Mouse (Mus musculus) v-Abl transformed pro-B cells (cell line): ENCODE results near the gene Thbs2.

Experiments
- in situ Hi-C, 2 experiments: fragments of 400-800 bp; cut with MboI; formaldehyde crosslinking; loops; one replicate each; pipeline ENCODE4 v1.15.1; 2025; ENCODE audit not compliant: unreplicated experiment in 2 of 2

Gene Thbs2

GRCm38 (mm10) chr17:14693994-14694374 lies at the start of gene Thbs2:
Thbs2 (minus strand) TSS chr17:14694235.
- in situ Hi-C loops = no loop called here

DNA sequence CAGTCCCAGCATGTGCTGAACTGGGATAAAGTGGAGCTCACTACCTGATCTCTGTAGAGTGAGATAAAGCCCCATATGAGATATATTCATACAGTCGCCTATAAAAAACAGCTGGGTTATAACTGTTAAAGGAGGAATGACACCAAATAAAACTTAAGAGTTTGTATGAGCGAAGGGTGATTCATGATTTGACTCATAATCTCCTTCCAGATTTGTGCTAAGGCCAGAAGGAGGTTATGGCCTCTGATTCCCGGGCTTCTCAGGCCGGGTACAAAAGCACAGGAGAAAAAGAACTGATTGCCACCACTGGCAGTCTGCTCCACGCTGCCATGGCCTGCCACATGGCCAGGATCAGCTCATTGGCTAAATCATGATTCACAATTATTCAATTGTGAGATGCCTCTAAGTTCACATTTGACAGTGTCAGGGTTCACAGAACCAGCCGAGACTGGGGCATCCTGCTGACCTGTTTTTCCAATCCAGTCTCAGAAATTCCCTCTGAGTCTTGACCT lies 41.5 kb upstream of the Thbs2 start:
- in situ Hi-C loops = no loop called here

- in situ Hi-C loops = no loop called here
Measured at GRCm38 (mm10) chr17:14734380-14734779, 40.3 kb upstream of the Thbs2 start.

DNA sequence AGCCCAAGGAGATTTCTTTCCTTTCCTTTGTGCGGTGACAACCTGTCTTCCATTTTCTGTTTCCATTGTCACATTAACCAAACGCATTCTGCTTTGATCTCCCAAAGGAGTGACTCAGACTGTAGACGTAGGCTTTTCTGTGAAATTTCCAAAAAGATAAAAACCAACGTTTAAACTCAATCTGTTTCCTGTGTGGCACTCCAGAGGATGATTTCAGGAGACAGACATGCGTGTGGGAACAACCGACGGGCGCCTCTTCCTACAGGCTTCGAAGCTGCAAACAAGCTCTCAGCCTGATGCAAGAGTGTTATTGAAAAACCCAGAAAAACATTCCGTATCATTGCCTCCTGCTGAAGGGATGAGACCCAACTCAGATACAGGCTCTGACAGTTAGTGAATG lies 39.9 kb upstream of the Thbs2 start:
- in situ Hi-C loops = no loop called here

- in situ Hi-C loops = no loop called here
Measured at GRCm38 (mm10) chr17:14733027-14733426, 39.0 kb upstream of the Thbs2 start.

- in situ Hi-C loops = no loop called here
Measured at GRCm38 (mm10) chr17:14730629-14731028, 36.6 kb upstream of the Thbs2 start.

DNA sequence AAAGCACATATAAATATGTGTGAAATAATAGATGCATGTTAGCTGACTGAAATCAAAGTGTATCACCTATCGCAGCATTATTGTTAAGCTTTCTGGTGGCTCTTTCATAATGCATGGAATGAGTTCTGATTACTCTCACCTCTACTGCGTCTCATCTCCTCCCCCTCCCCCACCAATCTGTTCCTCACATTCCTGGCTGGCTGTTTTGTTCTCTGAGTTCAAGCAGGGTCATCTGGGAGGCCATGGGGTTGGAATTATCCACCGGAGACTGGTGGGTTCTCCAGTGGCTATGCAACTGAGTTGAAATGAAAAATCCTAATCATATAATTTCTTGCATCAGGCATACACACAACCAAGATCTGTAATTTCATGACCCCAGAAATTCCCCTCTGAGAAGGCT lies 33.4 kb upstream of the Thbs2 start:
- in situ Hi-C loops = no loop called here

DNA sequence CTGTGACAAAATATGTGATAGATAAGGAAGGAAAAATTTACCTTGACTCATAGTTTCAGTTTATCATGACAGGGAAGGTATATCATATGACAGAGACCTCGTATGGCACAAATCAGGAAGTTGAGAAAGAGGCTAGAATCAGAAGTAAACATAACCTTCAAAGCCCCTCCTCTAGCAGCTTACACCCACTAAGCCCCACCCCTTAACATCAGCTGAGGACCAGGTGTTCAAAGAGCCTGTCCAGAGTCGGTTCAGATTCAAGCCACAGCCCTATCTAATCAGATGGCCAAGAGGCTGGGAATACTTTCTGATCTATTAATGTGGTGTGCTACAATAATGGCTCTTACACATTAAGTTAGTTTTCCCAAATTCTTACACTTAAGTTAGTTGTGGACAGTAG lies 30.8 kb upstream of the Thbs2 start:
- in situ Hi-C loops = no loop called here

- in situ Hi-C loops = no loop called here
Measured at GRCm38 (mm10) chr17:14721325-14721724, 27.3 kb upstream of the Thbs2 start.

DNA sequence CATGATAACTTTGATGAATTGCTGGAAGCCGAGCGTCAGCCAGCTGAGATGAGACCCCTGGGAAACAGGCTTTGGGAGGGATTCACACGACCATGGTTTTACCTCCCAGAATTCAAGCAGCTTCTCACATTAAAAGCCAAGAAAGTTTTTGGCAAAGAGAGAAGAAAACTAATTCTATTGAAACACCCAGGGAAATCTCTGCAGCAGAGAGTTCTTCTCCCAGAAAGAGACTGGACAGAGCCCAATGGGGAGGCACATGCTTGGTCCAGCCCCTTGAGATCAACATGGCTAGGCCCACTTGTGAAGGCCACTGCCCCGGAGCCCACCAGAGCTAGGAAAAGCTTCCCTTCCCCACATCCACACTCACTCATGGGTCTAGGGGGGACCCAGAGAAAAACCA lies 26.9 kb upstream of the Thbs2 start:
- in situ Hi-C loops = no loop called here

DNA sequence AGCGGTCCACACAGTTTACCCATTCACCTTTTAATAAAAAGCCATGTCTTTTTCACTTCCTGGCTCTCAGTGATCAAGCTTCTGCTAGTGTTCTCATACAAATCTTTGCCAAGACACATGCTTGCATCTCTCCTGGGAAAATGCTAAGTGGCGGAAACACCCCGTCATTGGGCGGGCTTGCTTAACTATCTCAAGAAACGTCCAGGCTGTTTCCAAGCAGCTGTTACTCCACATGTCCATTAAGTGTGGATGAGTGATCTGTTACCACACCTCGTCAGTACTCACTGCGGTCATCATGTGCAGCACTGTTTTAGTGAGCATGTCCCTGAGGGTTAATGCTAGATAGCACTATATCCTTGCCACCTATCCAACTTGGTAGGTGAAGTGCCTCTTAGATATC lies 26.2 kb upstream of the Thbs2 start:
- in situ Hi-C loops = no loop called here

GRCm38 (mm10) chr17:14718801-14719200 lies 24.8 kb upstream of the Thbs2 start:
- in situ Hi-C loops = no loop called here

DNA sequence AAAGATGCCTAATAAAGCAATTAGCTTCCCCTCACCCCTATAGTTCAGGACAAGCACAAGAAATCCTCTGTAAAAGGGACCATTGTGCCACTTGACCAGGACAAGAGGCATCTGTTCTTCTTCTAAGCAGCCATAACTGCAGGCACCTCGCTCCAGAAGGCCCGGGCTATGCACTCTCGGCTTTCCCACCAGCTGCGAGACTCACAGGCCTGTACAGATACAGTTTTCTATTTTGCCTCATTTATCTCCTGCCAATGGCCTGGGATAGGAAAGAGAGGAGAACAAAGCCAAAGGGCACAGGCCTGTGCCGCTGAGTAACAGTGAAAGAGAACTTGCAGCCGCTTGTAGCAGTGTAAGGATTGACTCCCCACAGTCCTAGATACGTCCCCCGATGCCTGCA lies 20.7 kb upstream of the Thbs2 start:
- in situ Hi-C loops = no loop called here

DNA sequence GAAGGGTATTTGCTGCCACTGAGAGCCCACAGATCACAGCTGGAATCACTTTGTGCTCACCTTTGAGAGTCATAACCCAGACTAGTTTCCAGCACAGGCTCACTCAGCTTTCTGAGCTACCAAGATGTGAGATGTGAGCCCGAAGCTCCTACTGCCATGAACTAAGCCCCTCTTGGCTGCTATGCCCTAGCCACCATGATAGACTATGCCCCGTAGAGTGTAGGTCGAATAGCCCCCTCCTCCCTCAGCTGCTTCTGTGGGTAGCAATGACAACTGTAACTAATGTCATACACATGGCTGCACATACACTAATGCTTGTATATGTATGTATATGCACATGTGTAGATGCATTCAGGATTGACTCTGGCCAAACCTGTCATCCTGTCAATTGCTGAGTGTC lies 20.3 kb upstream of the Thbs2 start:
- in situ Hi-C loops = no loop called here

- in situ Hi-C loops = no loop called here
Measured at GRCm38 (mm10) chr17:14711784-14712183, 17.7 kb upstream of the Thbs2 start.

GRCm38 (mm10) chr17:14711032-14711431 lies 17.0 kb upstream of the Thbs2 start:
- in situ Hi-C loops = no loop called here

DNA sequence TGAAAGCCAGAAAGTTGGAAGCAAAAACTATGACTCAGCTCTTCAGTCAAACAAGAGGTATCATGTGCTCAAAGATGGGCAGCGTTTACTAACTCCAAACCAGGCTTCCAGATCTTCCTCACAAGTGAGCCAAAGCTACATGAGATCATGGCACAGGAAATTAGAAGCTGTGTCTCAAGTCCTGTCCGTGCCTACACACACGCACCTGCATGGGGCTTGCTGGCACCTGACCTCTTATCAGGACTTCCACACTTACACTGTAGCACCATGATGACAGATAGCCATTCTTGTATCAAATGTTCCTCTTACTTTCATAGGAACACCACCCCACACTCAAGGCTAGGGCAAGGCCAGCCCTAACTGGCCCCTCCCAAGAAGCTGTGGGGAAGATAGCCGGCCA lies 12.0 kb upstream of the Thbs2 start:
- in situ Hi-C loops = no loop called here

DNA sequence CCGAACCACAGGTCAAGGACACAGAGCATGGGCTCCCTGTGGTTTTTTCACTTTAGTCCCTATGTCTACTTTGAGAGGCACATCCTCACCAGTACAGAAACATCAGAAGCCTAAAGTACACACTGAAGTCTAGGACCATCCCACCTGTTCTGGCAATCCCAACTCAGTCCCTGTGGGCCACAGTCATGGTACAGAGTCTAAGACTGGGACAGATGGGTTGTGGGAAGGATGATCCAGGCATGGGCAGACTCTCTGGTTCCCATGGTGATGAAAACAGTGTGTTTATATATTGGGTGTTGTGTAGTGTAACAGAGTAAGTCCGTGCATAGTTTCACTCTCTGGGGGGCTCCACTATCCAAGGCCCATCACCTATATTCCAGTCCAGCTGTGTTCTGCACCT lies 11.4 kb upstream of the Thbs2 start:
- in situ Hi-C loops = no loop called here

- in situ Hi-C loops = no loop called here
Measured at GRCm38 (mm10) chr17:14703771-14704170, 9.7 kb upstream of the Thbs2 start.

- in situ Hi-C loops = no loop called here
Measured at GRCm38 (mm10) chr17:14703268-14703667, 9.2 kb upstream of the Thbs2 start.

GRCm38 (mm10) chr17:14702701-14703100 lies 8.7 kb upstream of the Thbs2 start:
- in situ Hi-C loops = no loop called here

- in situ Hi-C loops = no loop called here
Measured at GRCm38 (mm10) chr17:14701891-14702290, 7.9 kb upstream of the Thbs2 start.

- in situ Hi-C loops = no loop called here
Measured at GRCm38 (mm10) chr17:14700204-14700603, 6.2 kb upstream of the Thbs2 start.
